Mouse (Mus musculus): Measurements from ENCODE around the gene Srebf2.
A peak's percentile ranks its signal among the peaks of the same experiment; 100 is the strongest.

The Srebf2 gene

DNA sequence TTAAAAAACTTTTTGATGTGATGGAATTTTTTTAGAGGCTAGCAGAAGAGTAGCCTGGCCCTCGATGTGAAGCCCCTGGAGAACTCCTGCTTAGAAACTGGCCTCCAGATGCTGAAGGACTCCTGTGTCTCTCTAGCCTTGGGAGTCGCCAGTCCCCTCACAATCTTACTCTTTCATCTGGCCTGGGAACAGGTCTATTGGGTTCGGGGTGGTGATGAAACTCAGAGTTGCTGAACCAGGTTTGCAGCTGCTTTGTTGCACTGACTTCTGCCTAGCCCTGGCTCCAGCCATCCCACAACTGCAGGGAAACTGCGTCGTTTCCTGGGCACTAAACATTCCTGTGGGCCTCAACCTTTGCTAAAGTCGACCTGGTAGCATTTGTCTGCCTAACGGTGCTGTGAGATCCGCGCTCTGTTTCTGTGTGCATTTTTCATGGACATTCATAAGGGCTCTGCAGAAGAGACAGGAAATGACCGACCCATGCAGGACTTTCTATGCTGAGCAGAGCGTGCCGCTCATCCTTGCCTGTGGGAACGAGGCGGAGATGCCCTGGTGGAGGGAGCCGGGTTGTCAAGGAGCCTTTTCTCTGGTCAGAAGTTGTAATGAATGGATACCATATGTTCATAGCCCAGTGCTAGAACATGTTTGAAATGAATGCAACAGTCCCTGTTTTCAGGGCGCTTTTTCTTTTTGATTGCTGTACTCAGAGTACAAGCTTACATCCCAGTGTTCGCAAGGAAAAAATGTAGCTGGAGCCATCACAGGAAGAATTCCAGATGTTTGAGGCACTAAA lies 11.5 kb downstream of the Srebf2 start:
- DNase-seq: no peak

DNA sequence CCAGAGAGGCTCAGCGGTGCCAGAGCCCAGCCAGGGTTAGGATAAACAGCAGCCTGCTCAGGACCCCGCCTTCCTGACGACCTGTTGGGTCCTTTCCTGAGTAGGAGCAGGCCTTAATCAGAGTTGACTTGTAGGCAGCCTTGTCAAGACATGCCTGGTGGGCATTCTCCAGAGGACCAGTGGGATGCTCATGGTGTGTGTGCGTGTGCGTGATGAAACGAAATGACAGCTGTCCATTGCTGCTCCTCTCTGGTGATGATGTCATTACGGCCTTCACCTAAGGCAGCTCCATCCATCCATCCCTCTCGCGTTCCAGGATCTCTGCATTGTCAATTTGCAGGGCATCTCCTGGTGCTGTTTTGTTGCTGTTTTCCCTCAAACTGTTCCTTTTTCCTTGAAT lies 12.5 kb downstream of the Srebf2 start:
- DNase-seq: no peak

DNA sequence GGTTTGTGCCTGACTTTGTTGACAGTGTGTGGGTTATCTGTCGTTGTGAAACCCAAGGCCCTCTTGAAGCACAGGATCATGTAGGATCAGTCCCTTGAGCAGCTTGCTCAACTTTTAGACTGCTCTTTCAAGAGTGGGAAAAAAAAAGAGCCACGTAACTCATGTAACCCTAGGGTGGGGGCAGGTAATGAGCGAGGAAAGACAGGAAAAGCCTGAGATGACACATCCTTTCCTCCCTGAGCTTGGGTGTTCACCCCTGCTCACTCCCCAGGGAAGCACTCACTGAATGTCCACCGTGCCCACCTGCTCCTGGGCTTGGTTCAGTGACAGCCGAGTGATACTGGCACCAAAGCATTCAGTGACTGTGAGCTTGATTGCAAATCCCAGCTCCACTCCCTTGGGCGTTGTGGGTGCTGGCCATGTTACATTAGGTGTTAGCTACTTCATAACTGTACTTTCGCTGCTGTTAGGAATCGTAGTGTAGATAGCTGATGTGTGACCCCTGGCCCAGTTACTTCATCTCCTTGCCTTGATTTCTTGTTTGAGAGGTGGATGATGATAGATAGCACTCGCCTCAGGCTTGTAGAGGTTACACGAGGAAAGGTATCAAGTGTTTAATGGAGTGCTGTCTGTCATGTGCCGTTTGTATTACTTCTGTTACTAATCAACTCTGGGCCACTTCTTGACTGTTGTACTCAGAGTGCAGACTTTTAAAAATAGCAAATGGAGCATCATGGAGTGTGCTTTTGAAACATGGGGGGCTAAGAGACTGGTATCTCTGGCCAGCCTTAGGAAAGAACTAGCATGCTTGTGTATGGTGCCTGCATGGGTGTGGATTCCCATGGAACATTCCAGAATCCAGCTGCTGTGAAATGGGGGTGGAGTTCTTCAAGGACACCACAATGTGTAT lies 14.0 kb downstream of the Srebf2 start:
- no peak for DNase-seq

DNA sequence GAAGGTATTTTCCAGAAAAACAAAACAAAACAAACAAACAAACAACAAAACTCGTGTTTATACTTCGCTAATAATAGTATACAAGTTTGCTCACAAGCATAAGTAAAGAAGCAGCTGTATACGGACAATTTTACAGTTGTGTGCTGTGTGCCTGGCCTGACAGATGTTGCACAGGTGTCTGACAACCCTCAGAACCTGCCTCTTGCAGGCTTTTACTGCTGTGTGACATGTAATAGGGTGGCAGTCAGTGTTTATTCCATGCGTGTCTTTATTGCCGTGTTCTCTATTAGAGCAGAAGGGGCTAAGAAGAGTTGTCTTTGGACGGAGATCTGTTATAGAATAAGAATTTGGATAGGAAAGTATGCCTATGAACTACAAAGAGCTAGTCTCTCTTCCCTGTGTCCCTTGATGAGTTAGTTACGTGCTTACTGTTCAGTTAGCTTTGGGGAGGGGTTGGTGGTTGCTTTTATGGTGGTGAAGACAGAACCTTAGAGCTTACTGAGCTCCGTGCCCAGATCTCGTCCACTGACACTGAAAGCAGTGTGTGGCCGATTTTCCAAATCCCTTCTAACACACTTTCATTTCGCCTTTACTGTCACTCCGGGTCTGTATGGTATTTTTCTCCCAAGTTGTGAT lies 15.1 kb downstream of the Srebf2 start:
- no peak for DNase-seq

DNA sequence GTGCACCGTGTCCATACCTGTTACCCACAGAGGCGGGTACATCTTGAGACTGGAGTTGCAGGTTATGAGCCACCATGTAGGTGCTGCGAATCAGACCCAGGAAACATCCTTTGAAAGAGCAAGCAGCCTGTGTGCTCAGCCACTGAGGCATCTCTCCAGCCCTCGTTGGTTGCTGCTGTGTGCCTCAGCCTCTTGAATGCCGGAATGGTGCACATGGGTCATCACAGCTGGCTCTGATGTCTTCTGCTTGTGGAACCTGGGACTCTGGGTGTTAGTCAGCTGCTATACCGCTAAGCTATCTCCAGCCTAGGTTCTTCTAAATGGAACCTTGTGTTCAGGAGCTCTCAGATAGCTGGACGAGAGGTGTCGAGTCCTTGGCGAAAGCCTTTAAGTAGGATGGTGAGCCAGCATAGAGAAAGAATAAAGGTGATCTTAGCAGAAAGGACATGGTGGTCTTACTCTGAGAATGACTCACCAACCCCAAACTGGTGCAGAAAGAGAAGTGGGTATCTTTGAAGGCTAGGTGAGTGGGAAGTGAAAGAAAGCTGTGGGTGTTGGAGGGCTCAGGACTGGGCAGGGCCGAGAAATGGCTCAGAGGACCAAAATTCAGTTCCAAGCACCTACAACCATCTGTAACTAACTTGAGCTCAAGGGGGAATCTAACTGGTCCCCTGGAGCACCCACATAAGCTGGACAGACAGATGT lies 16.5 kb downstream of the Srebf2 start:
- peak in 1 of 2 experiments; percentile 32 for DNase-seq

DNA sequence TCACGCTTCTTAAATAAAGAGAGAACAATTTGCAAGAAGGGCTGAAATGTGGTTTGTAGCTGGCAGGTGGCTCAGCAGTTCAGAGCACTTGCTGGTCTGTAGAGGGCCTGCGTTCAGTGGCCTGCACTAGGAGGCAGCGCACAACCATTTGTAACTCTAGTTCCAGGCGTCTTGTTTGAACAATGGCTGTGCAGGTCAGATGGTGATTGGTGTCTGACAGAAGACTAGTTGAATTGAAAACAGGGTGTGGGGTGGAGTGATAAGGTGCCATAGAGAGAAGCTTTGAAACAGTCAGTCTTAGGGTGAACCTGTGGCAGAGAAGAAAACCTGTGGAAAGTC lies 17.0 kb downstream of the Srebf2 start:
- DNase-seq: peak in 1 of 2 experiments; percentile 38

DNA sequence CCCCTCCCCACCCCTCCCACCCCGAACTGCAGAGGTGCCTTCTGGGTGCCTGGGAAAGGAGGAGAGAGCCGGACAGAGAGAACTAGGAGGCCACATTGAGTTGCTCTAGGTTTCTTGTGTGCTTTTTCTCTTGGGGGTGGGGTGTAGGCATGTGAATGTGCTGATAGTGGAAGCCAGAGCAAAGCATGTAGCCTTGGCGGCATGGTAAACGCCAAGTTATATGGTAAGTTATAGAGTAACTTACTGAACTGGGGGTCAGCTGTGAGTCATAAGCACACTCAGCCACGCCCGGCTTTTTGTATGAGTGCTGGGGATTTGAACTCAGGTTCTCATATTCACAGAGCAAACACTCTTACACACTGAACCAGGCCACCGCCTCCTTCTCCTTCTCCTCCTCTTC lies 17.5 kb downstream of the Srebf2 start:
- no peak for DNase-seq

DNA sequence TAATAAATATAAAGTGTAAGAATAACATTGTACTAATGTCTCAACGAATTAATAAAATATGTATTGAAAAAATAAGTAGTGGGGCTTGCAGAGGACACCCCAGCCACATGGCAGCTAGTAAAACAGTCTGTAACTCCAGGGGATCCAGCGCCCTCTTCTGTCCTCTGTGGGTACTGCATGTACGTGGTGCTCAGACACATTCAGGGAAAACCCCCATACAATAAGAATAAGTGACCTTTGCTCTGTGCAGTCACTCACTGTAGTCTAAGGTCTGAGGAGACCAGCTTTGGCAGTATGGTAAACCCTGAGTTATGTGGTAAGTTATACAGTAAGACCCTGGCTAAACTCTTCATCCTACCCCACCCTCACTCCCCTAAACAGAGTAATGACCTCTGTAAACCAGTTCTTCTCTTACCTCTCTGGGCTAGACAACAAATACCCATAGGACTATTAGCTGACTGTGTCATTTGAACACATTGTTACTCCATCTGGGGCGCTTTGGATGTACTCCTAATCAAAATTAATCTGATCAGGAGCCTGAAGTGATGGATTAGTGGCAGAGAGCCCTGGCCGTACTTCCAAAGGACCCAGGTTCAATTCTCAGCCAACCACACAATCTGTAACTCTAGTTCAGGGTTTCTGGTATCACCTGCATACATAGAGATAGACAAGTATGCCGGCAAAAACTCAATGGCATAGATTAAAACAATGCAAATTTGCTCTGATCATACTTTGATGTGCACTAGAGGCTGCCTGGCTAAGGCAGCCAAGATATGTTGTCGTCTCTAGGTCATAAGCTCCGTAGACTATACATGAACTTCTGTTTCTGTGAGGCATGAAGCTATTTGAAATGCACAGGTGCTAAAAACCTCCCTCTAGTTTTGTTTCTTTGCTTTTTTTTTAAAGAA lies 18.6 kb downstream of the Srebf2 start:
- peak; percentile 80 to 89 for DNase-seq

DNA sequence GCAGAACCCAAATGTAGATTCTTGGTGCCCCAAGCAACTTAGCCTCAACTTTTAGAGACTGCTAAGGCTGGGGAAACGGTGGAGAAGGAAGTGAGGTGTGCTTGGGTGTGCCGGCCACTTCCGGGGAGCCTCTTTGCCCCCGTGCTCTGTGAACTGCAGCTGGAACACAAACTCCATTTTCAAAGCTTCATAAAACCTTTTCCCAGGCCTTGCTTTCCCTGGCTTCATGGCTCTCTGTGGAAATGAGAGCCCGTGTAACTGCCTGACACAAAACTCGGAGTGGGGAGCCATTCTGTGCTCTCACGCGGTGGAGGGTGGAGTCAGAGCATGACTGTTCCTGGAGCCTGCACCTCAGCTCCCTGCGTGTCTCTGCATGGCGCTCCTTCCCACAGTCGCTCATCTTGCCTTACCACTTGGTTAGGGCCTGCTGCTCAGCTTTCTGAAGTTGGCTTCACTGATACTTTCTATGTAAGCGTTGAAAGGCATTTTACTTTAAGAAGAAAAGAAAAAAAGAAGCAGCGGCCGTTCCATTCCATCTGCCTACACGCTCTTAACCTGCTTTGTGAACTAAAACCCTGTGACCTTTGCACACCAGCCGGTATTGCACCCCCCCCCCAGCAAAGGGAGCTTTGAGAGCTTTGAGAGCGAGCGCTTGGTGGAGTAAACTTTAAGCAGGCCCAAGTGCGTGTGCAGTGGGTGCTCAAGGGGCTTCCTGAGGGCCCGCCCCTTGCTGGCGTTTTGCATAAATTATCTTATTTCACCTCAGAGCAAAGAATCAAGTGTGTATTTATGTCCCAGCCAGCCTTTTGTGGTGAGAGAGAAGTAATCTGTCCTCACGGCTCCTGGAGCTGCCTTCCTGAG lies 19.5 kb downstream of the Srebf2 start:
- DNase-seq: peak; percentile 53 to 60

DNA sequence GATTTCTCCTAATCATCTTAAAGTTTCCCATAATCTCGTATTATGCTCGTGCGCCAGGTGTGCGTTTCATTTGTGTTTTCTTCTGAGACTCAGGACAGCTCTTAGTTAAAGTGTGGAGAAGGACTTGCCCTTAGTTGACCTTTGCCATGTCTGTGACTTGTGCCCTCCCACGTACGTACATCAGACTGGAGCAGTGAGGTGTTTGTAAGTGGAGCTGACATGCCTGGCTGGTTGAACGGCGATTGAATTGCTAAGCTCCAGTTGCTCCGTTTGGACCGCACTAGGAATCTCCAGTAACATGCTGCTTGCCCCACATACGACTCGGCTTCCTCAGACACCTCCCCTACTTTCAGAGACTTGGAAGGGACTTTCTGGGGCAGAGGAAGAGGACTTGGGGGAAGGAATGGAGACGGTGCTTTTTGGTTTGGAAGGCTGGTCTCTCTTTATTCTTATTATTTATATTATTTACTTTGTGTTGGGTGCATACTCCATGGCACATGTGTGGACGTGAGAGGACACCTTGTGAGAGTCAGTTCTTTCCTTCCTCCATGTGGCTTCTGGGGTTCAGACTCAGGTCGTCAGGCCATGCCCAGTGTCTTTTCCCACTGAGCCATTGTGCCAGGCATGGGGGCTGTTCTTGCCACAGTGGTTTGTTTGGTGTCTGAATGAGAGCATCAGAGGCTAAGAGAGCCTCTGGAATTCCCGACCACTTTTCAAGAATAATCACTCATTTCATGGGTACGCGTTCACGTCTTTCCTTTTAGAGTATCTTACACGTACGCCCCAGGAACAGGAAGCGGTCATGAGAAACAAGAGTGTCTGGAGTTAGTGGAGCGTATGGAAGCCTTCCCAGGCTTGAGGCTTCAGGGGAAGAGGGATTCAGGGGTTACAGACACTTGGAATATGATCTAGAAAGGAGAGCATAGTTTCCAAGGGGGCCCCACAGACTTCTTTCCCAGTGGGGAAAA lies 20.5 kb downstream of the Srebf2 start:
- no peak for DNase-seq

DNA sequence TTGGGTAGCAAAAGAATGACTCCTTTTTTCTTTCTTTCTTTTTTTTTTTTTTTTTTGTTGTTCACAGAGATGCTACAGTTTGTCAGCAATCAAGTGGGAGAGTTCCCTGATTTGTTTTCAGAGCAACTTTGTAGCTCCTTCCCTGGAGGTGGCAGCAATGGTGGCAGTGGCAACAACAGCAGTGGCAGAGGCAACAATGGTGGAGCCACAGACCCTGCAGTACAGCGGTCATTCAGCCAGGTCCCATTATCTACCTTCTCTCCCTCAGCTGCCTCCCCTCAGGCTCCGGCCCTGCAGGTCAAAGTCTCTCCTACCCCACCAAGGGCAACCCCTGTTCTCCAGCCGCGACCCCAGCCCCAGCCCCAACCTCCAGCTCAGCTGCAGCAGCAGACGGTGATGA lies 22.7 kb downstream of the Srebf2 start:
- DNase-seq: no peak

DNA sequence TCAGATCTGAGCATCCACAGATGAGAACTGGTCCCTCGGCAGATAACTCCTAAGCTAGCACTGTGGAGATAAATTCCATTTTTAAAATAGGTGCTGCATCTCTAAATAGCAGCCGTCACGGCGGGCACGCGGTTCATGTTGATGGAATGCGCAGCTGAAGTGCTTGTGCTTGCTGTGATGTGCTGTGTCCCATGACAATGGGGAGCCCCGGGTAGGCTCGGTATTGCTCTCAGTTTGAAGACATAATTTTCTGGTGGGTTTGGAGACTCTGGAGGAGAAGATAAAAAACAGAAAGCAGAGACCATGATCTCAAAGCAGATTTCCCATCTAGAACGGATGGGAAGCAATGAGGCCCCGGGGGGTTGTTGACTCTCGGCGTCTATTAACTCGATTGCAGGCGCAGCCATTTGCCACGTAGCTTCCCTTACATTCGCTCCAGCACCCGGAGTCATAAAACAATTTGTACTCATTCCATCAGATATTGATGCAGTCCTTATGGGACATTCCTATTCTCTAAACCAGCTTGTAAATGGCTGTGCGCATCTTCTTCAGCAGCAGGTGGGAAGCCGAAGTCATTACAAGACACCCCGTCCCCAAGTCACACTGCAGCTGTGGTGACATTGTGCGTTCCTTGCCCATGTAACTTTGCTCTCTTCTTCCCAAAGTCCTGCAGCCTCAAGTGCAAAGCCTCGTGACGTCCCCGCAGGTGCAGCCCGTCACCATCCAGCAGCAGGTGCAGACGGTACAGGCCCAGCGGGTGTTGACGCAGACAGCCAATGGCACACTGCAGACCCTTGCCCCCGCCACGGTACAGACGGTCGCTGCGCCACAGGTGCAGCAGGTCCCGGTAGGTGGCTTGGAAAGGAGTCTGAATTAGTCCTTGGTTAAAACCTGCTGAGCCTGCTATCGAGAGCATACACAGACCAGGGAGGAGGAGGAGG lies 23.7 kb downstream of the Srebf2 start:
- DNase-seq: no peak

DNA sequence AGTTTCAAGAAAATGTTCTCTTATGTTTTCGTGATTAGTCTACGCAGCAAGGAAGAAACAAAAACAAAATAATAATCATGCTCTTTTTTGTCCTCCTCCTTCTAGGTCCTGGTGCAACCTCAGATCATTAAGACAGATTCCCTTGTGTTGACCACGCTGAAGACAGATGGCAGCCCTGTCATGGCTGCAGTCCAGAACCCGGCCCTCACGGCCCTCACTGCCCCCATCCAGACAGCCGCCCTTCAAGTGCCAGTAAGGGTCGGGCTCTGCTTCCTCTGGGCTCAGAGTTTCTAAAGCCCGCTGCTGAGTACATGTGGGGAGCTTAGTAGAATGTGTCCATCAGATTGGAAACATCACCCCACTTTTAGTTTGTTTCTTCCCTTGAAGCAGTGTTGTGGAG lies 25.7 kb downstream of the Srebf2 start:
- DNase-seq: no peak

DNA sequence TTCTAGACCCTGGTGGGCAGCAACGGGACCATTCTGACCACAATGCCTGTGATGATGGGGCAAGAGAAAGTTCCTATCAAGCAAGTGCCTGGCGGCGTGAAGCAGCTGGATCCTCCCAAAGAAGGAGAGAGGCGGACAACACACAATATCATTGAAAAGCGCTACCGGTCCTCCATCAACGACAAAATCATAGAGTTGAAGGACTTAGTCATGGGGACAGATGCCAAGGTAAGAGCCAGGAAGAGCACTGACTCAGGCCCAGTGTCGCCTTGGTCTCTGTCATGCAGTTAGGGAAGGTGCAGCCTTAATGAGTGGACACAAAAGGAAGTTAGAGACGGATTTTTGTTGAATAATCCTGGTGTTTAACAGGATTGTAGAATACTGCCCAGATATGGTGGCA lies 28.1 kb downstream of the Srebf2 start:
- DNase-seq: no peak

DNA sequence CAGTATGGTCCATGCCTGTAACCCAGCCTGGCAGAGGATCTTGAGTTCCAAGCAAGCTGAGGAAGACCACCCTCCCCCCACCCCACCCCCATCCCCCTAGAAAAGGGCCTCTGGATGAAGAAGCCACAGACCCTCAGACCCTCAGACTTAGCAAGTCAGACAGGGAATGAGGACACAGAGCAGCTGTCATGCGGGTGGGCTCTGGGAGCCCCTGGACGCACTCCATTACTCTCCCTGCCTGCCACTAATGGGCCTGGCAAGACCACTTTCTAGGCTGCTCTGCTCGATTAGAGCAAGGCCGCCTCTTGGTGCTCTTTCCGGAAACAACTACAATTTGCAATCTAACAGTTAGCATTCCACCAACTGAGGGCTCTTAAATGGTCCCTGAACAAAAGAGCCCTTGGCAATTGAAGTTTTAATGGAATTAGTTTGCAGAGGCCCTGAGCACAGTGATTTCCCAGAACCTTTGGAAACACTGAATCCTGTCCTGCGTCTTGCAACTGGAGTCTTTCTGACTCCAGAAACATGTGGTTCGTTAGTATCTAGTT lies 30.8 kb downstream of the Srebf2 start:
- DNase-seq: no peak

DNA sequence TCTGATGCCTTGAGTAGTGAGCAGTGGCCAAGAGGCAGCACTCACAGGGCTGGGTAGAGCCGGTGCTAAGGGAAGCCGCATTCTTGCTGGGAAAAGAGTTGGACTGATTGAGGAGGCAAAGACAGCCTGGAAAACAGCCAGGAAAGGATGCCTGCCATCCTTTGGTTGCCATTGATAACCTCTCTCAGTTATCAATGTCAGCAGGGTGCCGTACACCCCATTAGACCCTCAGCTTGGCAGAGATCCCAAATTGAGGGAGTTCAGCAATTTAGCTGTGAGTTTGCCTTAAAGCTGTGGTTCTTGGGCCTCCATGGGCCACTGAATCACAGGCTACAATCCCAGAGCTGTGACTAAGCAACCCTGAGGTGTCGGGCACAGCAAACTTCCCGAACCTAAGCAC lies 34.1 kb downstream of the Srebf2 start:
- DNase-seq: no peak

DNA sequence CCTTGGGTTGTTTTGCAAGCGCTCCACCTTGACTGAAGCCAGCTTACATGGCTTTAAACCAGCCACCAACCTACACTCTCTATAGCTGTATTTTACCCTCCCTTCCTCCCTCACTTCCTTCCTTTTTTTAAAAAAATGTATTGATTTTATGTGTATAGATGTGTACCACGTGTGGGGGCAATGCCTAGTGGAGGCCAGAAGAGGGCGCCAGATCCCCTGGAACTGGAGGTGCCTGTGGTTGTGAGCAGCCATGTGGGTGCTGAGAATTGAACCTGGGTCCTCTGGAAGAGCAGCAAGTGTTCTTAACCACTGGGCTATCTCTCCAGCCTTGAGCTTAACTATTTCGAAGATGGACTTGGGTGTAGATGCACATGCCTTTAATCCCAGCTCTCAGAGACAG lies 35.3 kb downstream of the Srebf2 start:
- no peak for DNase-seq

DNA sequence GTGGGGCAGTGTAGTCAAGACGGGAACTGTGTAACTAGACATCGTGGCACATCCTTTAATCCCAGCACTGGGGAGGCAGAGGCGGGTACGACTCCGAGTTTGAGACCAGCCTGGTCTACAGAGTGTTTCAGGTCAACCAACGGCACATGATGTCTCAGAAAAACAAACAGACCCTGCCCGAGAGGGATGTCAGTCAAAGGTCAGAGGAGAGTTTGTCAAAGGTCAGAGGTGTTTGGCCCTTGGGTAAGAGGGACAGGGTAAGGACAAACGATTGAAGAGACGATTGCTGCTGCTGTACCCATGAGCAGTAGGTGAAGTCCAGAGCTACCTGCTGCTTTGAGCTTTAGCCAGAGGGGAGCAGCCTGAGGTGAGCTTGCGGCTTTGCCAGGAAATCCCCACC lies 36.6 kb downstream of the Srebf2 start:
- DNase-seq: no peak
